Mouse (Mus musculus) gonadal fat pad, adult 2 months (tissue): ENCODE results near the gene 1810010H24Rik. TPM values are rescaled to one million over a fixed set of nuclear protein-coding genes. Genes with fewer than 3 reads are reported as not detected.
"Not testable (repeated sequence)": the region's sequence is repeated elsewhere in the genome, so short reads cannot be mapped to it uniquely, and the experiment has no call there.

ENCODE experiments used
- DNase-seq: peaks from one replicate; pipeline ENCODE4 v3.0.0-alpha.2; 2012; ENCODE audit warnings: low read depth
- polyA plus RNA-seq: library from polyadenylated mRNA; depleted of rRNA; stranded (reverse); fragments of >200 nt; gene quantifications from 2 replicates; pipeline ENCODE4 v1.2.3, GENCODE M21; 2012; rRNA removed

1810010H24Rik gene
- 3.9 and 4.5 TPM in 2 replicates for polyA plus RNA-seq

DNA sequence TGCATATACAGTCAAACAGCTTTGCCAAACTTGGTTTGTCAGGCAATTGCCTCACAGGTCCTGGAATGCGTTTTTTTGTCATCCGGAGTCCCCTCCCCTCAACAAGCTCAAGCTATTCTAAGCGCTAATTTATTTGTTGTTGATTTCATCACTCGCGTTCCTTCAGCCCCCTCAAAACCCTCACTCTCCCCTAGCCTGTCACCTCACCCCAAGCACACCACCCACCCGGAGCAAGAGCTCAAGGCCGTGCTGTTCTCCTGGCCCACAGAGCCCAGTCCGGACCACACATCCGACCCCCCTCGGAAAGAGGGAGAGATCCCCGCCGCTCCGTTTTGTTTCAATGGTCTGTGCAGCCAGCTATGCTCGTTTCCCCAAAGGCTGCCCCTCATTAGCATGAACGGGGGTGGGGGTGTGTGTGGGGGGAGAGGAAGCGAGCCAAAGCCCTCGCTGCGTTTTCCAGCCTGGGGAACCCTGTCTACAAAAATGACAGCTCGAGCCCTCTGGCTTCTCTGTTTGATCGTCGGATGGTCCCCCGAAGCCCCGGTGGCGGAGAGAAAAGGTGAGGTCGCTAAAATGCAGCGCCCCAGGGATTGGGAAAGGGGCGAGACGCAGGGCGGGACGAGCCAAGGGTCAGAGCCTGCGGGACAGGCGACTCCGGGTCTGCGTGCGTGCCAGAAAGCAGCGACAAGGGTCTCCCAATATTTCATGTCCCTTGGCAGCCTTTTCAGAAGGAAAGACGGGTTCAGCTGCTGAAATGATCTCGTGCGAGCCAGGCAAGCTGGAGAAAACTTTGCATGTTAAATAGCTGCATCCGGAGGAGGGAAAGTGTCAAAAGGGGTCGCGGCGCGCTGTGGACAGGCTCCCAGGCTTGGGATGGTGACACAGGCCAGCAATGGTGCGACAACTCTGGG lies at the start of gene 1810010H24Rik:
TSS of gene 1810010H24Rik (plus strand) at position 271 of the 911 bp plus-strand sequence.
- no peak for DNase-seq

DNA sequence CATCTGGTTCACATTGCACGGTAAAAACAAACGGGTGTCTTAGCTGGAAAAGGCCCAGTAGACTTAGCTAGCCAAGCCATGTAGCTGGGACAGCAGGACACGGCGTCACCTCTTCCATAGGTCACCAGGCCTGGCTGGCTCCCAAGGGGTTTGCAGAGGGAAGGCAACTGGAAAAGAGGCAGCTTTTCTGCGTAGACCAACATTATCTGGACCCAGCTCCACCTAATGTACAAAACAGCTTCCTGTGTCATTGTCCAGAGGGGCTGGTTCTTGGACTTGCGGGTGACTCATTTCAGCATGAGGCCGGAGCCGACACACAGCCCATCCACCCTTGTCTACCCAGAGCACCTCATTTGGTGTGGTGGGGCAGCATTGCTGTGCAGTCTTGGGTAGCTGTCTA lies 49.3 kb upstream of the 1810010H24Rik start:
- DNase-seq = no peak

DNA sequence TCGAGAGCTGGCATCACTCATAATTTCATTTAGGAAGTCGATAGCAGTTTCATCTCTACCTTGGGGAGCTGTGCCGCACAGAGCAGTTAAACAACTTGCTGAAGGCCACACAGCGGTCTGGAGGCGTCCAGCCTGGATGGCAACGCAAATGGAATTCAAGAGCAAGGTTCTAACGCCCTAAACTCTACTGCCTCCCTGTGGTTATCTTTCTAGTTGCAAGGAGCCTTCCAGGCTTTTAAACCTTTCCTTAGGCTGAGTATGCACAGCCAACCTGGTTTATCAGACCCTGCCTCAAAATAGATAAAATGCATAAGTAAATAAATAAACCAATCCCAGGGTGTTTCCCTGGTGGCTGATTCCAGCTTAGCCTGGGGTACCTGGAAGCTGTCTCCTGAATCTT lies 45.0 kb upstream of the 1810010H24Rik start:
- no peak for DNase-seq

DNA sequence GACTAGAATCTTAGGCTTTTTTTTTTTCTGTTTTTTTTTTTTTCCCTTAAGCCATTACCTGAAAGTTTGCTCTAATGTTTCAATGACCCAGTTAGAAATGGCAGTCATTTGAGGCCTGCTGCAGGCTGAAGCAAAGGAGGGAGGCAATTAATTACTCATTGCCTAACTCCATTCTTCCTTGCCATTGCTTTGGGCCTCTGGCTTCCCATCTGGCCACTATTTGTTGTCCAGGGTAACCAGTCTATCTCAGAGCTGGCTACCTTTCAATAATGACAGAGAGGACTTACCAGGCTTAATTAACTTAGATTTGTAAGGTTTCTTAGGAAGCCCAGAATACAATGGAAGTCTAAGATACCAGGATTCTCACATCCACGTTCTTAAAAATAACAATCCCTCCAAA lies 43.7 kb upstream of the 1810010H24Rik start:
- DNase-seq = no peak

DNA sequence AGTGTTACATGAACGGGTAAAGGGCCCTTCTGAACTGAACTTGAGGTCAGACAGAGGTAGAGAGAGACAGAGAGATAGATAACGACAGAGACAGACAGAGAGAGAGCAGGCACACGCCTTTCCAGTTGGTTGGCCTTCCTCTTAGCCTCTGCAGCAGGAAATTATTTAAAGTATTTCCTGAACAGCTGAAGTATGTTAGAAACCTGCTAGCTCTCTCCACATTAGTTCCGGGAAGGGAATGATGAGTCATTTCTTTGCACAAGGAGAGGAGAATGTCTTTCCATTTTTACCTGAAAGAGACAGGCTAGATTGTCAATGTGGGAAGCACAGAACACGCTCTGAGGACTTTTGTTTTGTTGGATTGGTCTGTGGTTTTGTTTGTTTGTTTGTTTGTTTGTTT lies 43.1 kb upstream of the 1810010H24Rik start:
- DNase-seq = no peak

DNA sequence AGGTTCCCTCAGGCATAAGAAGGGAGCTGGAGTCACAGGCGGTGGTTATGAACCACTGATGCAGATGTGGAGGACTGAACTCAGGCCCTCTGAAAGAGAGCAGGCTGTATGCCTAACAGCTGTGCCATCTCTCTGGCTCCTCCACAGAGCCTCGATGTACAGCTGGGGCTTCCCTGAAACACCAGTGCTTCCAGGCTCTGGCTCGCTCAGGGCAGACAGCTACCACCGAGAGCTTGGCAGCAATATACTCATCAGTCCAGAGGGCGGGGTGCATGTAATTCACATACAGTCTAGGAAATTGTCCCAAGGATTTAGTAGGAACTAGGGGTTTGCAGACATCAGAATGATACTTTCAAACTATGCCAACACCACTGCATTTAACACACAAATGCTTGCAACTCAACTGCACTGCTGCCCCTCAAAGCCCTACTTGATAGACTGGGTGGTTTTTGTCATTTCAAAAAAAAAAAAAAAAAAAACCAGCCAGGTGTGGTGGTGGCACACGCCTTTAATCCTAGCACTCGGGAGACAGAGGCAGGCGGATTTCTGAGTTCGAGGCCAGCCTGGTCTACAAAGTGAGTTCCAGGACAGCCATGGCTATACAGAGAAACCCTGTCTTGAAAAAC lies 39.4 kb upstream of the 1810010H24Rik start:
- not testable (repeated sequence) for DNase-seq

DNA sequence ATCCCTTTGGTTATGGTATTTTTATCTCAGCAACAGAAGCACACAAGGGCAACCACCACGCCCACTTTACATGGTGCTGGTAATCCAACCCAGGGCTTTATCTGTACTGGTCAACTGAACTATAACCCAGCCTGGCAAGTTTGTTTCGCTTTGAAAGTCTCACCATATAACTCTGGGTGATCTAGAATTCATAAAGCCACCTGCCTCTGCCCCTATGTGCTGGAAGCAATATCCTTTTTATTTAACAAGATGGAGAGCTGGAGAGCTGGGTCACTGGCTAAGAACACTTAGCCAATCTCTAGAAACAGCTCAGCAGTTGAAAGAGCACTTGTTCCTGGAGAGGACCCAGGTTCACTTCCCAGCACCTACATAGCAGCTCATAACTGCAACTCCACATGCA lies 38.1 kb upstream of the 1810010H24Rik start:
- no peak for DNase-seq

DNA sequence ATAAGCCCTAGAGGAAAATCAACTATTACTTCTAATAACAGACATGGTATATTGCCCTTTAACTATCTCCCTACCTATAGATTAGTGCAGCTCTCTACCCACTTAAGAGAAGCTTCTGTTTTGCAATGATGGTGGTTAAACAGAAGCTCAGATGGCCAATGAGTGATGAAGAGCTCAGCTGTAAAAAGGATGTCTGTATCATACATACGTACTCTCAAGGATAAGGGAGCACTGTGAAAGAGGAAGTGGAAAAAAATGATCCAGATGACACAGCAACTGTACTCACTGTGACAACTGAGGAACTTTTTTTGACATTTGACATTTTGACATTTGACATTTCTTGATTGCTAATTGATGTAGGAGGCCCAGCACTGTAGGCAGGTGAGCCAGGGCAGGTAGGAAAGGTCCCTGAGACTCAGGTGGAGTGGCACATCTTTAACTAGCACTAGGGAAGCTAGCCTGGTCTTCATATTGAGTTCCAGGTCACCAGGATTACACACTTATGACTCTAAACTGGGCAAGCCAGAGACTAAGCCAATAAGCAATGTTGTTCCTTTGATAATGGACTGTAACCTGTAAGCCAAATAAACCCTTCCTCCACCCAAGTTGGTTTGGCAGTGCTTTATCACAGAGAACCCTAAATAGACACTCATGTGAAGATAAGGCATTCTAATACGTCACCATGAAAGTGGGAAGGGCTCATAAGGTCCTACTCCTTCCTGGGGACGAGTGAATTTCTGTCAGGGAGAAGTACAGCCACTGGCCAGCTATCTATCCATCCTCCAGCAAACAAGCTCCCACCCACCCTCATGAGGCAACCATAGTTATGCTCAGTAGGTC lies 31.0 kb upstream of the 1810010H24Rik start:
- no peak for DNase-seq

DNA sequence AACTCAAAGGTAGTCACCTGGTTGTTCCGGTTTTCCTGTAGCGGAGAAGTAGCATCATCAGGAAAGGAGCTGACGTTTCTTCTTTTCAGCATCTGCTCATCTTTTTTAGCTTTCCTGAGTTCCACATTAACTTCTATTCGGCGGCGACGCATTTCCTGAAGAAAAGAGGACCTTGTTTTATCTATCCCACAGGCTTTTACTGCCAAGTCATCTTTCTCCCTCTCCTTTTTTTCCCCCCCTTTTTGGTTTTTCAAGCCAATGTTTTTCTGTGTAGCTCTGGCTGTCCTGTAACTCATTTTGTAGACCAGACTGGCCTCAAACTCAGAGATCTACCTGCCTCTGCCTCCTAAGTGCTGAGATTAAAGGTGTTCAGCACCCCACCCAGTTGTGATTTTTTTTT lies 29.0 kb upstream of the 1810010H24Rik start:
- DNase-seq = not testable (repeated sequence)

DNA sequence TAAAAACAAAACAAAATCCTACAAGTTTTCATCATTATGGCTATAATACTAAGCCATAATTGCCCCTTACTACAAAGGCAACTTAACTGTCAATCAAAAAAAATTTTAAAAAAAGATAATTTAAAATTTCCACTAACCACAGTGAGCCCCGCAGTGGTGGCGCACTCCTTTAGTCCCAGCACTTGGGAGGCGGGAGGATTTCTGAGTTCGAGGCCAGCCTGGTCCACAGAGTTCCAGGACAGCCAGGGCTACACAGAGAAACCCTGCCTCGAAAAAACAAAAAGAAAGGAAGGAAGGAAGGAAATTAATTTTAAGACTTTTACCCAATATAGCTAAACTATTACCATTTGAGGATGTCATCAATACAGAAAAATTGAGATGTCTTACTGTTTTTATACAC lies 27.5 kb upstream of the 1810010H24Rik start:
- no peak for DNase-seq

DNA sequence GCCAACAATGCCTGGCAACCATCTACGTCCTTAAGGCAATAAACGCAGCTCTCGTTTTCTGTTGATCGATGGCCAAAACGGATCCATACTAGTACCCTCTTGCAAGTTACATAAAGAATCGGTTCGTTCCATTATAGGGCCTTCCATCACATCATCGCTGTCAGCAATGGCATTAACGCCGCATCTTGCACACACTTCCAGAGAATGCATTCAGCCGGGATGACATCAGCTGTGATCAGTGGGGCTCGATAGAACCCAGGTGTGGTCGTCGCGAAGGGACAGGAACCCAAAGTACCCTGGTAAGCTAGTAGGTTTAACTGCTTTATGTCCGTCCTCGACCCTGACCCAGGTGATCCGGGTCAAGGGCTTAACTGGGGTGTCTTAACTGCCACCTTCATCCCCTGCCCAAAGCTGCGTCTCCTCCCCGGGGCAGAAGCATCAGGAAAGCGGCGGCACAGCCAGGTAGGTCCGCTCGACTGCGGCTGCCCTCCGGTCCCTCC lies 26.8 kb upstream of the 1810010H24Rik start:
- DNase-seq = no peak

DNA sequence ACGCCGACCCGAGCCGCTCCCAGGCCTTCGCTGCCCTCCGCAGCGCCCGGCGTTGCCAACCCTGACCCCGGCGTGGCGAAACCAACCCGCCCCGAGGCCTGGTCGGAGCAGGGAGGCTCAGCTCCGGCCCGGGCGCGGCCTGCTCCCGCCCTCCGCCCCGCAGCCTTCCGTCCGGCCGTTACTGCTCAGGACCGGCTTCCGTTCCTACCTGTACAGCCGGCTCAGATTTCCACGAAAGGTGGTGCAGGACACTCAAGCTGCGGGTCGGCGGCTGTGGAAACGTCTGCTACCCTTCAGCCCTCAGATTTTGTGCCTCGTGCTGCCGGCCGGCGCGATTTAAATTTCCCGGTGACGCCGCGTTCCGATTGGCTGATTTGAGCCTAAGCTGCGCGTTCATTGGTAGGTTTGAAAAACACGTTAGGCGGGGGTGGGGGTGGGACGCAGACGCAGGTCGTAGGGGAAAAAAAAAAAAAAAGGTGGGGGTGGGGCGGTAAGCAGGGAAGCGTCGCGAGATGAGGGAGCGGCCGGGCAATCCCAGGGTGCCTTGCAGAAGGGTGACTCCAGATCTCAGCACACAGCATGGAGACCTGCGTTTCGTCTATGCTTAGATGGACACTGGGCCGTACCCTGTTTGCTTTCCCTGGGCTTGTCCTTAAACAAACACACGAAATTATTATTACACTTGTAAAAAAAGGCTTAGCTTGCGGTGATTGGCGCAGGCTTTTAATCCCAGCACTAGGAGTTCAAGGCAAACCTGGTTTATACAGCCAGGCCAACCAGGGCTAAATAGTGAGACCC lies 26.1 kb upstream of the 1810010H24Rik start, which contains the start of gene Kpna2:
TSS of gene Kpna2 (minus strand) at position 391 of the 798 bp plus-strand sequence.
- DNase-seq = no peak

DNA sequence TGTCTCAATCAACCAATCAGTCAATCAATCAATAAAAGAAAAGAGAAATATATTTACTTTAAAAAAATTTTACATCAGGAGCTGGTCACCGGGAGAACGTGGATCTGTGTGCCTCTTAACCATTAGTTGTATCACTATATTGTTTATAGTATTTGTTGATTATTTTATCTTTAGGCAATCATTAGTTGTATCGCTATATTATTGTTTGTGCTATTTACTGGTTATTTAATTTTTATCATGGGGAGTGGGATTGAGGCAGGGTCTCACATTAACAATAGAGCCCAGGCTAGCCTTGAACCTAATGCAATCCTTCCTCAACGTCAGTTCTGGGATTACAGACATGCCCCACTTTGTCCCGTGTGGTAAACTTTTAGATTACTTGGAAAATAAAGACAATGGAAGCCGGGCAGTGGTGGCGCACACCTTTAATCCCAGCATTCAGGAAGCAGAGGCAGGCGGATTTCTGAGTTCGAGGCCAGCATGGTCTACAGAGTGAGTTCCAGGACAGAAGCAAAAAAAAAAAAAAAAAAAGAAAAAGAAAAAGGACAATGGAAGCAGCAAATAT lies 25.4 kb upstream of the 1810010H24Rik start:
- DNase-seq = no peak

DNA sequence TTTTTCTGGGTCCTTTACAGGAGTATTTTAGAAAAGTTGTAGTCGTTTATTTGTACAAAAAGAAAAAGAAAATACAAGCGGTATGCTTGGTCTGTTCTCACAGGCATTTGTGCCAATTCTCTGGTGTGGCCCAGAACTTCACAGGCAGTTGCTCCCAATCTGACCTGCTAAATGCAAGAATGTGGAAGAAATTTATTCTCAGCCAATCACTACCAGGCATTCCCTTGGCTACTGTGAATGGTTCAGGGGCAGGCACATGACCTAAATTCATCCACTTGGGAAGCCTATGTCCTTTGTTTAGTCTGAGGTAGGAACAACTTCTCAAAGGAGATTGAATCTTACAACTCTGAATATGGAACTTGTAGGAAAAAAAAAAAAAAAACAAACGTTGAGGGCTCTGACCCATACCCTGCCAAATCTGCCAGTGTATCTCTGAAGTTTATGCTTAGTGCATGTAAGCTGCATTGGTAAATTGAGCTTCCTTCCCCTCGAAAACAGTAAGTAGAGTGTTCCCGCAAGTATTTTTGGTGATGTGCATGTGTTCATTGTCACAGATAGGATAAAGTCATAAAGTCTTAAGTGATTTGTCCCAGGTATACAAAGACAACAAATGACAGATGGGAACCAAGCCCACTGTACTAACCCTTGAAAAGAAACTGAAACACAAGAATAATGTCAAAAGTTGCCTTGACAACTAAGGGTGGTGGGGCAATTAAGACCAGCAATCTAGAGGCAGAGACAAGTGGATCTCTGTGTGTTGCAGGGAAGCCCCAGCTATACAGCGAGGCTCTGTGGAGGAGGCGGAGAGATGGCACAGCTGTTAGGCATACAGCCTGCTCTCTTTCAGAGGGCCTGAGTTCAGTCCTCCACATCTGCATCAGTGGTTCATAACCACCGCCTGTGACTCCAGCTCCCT lies 23.5 kb upstream of the 1810010H24Rik start:
- DNase-seq = no peak

DNA sequence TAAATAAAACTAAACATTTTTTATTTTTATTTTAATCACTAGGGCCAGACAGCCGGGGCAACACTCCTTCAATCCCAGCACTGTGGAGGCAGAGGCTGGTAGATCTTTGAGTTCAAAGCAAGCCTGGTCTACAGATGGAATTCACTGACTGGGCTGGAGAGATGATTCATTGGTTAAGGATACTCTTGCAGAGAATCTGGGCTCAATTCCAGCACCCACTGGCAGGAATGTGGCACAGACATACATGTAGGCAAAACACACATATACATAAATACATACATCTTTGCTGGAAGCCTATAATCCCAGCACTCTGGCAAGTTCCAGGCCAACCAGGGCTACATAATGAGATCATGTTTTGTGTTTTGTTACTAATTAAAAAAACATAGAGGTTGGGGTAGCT lies 19.9 kb upstream of the 1810010H24Rik start:
- no peak for DNase-seq

DNA sequence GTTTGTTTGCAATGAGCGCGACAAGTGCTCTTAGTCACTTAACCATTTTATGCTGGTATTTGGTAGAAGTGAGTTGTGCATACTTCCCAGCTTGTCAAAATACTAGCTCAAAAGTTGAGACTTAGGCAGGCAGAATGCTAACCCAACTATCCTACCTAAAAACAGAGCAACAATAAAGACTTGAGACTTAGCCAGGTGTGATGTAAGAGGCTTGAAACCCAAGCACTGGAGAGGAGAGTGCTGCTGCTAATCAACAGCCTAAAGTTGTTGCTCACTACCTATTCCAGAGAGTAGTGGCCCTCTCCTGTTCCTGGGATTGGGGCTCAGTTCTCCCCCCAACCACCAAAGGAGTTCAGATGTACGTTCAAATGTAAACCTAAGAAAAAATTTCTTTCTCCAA lies 15.0 kb upstream of the 1810010H24Rik start:
- DNase-seq = no peak

DNA sequence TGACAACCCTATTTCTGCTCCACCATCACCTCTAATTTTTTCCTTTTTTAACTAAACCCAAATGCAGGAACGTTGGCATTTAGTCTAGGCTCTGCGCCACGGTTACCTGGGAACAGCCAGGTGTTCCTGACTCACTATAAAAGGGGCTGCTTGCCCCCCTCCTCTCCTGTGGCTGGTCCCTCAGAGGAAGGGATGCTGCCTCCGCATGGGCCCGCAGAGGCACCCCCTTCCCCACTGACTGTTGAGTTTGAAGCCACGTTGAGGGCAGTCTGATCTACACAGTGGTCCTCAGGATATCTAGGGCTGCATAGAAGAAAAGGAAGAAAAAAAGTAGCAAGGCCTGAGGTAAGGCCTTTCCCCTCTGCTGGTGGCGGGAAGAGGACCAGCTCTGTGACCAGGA lies 14.3 kb upstream of the 1810010H24Rik start:
- DNase-seq = no peak

DNA sequence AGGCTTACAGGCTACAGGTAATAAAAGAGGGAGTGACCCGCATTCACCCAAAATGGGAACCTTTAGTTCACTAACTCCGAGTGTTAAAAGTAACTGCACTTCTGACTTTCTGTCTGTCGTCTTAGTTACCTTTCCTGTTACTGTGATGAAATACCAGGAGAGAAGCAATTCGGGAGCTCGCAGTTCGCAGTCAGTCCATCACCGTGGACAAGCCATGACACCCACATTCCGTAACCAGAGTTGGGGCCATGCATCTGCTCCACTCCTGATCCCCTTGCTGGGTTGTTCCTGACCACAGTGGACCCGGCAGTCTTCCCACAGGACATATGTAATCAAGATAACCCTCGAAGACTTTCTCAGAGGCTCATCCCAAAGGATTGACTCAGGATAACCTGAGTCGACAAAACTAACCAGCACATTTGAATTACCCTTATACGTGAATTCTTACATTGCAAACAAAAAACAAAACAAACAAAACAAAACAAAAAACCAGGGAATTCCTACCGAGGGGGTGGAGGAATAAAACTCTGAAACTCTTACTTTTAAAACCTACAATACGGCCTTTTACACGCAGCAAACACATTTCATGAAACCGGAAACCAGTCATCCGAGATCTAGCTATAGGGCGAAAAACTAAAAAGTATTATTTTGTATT lies 13.7 kb upstream of the 1810010H24Rik start:
- DNase-seq = no peak
